In genomic region chr17:50125900-50126299, GRCm38 (mm10) we compare ENCODE assay signal across 19 mouse cellular contexts.
DNase-seq lines count a peak whose midpoint lies in the region; ATAC-seq and TF ChIP-seq lines count a peak whose summit lies in the region.
"Had no signal": no experiment of that assay in that cellular context is flagged by ENCODE, and none has a peak within 500 bp of the region (broad histone marks: within the 10 kb centered on the region; RNA-seq: fewer than 3 reads in every experiment).

No protein-coding gene starts in this region.

- H3K27ac ChIP-seq in heart, adult 2 months: peak overlapping the region; percentile 75
- H3K27ac ChIP-seq in kidney, postnatal 0 days: no peak overlapping the region
- H3K27ac ChIP-seq in CH12.LX (ENCODE audit: insufficient read depth, low read depth): 0 out of 2 replicates have a peak overlapping the region, but pooled peaks have one; percentile 2
- peak overlapping the region; percentile 55 for H3K27ac ChIP-seq in brown adipose tissue, adult 24 weeks (replicated peaks; ENCODE audit: low read depth, low read length)
- H3K27ac ChIP-seq in intestine, embryonic 16.5 days (ENCODE audit: low read length): no peak overlapping the region
- H3K27ac ChIP-seq: embryonic facial prominence, embryonic 12.5 days; hindbrain, embryonic 10.5 days; hindbrain, embryonic 14.5 days; intestine, embryonic 15.5 days had no signal

- 43% methylated on average over 5 of the region's 5 CpGs for WGBS in heart, adult 2 months
- WGBS in kidney, postnatal 0 days: 74% methylated on average over 5 of the region's 5 CpGs
- WGBS in intestine, embryonic 16.5 days: 72% methylated on average over 5 of the region's 5 CpGs

- dilution Hi-C loops in CH12.LX (cut with MboI; ENCODE audit: extremely low pct_ligation_motif_present, extremely low pct_unique_long_range_greater_than_20kb, low sequenced_read_pairs): no loop called here

- H3K4me2 ChIP-seq in kidney, postnatal 0 days (ENCODE audit: low read length): no peak overlapping the region
- no peak overlapping the region for H3K4me2 ChIP-seq in CH12.LX (ENCODE audit: insufficient read depth, low read depth, poor library complexity, severe bottlenecking)
- H3K4me2 ChIP-seq in intestine, embryonic 16.5 days (ENCODE audit: low read depth, low read length): no peak overlapping the region
- H3K4me2 ChIP-seq: embryonic facial prominence, embryonic 12.5 days; heart, embryonic 13.5 days; hindbrain, embryonic 14.5 days; intestine, embryonic 15.5 days had no signal

- H3K36me3 ChIP-seq in heart, adult 2 months (ENCODE audit: control insufficient read depth, insufficient read depth, low read length): peaks cover 38% of the 10 kb centered on the region
- H3K36me3 ChIP-seq in kidney, postnatal 0 days (ENCODE audit: insufficient read depth, low read length): no peaks in the 10 kb centered on the region
- peaks cover 79 to 99% of the 10 kb centered on the region in 2 experiments for H3K36me3 ChIP-seq in CH12.LX (replicated peaks in 1 of 2; ENCODE audit: control insufficient read depth in 1 of 2, insufficient read depth in 1 of 2, low read length in 1 of 2)
- no peaks in the 10 kb centered on the region for H3K36me3 ChIP-seq in intestine, embryonic 16.5 days (ENCODE audit: control insufficient read depth, insufficient read depth, low read length)
- H3K36me3 ChIP-seq: embryonic facial prominence, embryonic 12.5 days; G1E; heart, embryonic 13.5 days; hindbrain, embryonic 10.5 days; intestine, embryonic 15.5 days had no signal

- TF ChIP-seq CTCF in heart, adult 2 months (IDR thresholded peaks at IDR 0.05): no peak
- no peak for TF ChIP-seq CTCF in kidney, postnatal 0 days (IDR thresholded peaks at IDR 0.05; ENCODE audit: low read depth)
- no peak for TF ChIP-seq CTCF in CH12.LX (conservative IDR thresholded peaks at IDR 0.05 in 1 of 2, IDR thresholded peaks at IDR 0.05 in 1 of 2; ENCODE audit: low read depth in 2 of 2, low read length in 2 of 2)

- no peak for TF ChIP-seq EP300 in heart, adult 2 months (IDR thresholded peaks at IDR 0.05; ENCODE audit: insufficient read depth, low read depth, low read length)
- TF ChIP-seq EP300 in CH12.LX (IDR thresholded peaks at IDR 0.05; ENCODE audit: low read length): no peak

- intact Hi-C loops in heart, adult 2 months (cut with DNase I): no loop called here
- intact Hi-C loops in heart, postnatal 14 days (cut with DNase I): no loop called here

- no peak for DNase-seq in heart, adult 2 months
- DNase-seq in heart, postnatal 14 days: no peak
- DNase-seq in kidney, postnatal 0 days (ENCODE audit: low spot score): peak; percentile 47
- no peak for DNase-seq in kidney, postnatal 4 days
- no peak for DNase-seq in CH12.LX (ENCODE audit: extremely low read depth)
- DNase-seq: adrenal gland, adult 8-10 months; adrenal gland, postnatal 36 days; cerebellum, adult 11 months; cerebellum, adult 8-10 months; cerebellum, postnatal 25 days had no signal

- H3K9me3 ChIP-seq in kidney, postnatal 0 days (replicated peaks; ENCODE audit: low read length): no peaks in the 10 kb centered on the region
- H3K9me3 ChIP-seq in CH12.LX (replicated peaks; ENCODE audit: low read length): no peaks in the 10 kb centered on the region
- no peaks in the 10 kb centered on the region for H3K9me3 ChIP-seq in intestine, embryonic 16.5 days (ENCODE audit: control insufficient read depth, low read length)
- H3K9me3 ChIP-seq: embryonic facial prominence, embryonic 12.5 days; heart, embryonic 13.5 days; hindbrain, embryonic 10.5 days; intestine, embryonic 15.5 days had no signal

- H3K4me3 ChIP-seq in heart, adult 2 months: no peak overlapping the region
- no peak overlapping the region for H3K4me3 ChIP-seq in kidney, postnatal 0 days (replicated peaks; ENCODE audit: low read depth, low read length)
- no peak overlapping the region for H3K4me3 ChIP-seq in CH12.LX (replicated peaks in 1 of 3; ENCODE audit: low read depth in 2 of 3, low read length in 2 of 3, poor library complexity in 1 of 3)
- no peak overlapping the region for H3K4me3 ChIP-seq in brown adipose tissue, adult 24 weeks (ENCODE audit: insufficient read depth, low read depth, low read length)
- H3K4me3 ChIP-seq in intestine, embryonic 16.5 days (ENCODE audit: low read length): no peak overlapping the region
- H3K4me3 ChIP-seq: embryonic facial prominence, embryonic 12.5 days; heart, embryonic 13.5 days; hindbrain, embryonic 10.5 days; intestine, embryonic 15.5 days had no signal

- peaks cover 48% of the 10 kb centered on the region for H3K4me1 ChIP-seq in heart, adult 2 months (ENCODE audit: control insufficient read depth, insufficient read depth, low read length)
- no peaks in the 10 kb centered on the region for H3K4me1 ChIP-seq in kidney, postnatal 0 days (replicated peaks; ENCODE audit: insufficient read depth, low read length)
- peaks cover 16 to 99% of the 10 kb centered on the region in 2 experiments for H3K4me1 ChIP-seq in CH12.LX (ENCODE audit: control insufficient read depth in 1 of 2, insufficient read depth in 2 of 2)
- peaks cover 47% of the 10 kb centered on the region for H3K4me1 ChIP-seq in brown adipose tissue, adult 24 weeks (ENCODE audit: control insufficient read depth, insufficient read depth, insufficient read length, low read length)
- H3K4me1 ChIP-seq in intestine, embryonic 16.5 days (ENCODE audit: control insufficient read depth, insufficient read depth, low read length): no peaks in the 10 kb centered on the region
- H3K4me1 ChIP-seq: intestine, embryonic 15.5 days had no signal

- no peaks in the 10 kb centered on the region for H3K27me3 ChIP-seq in heart, adult 2 months (ENCODE audit: control insufficient read depth, insufficient read depth, low read length)
- H3K27me3 ChIP-seq in kidney, postnatal 0 days (ENCODE audit: insufficient read depth, low read length): no peaks in the 10 kb centered on the region
- H3K27me3 ChIP-seq in CH12.LX (replicated peaks): no peaks in the 10 kb centered on the region
- H3K27me3 ChIP-seq in intestine, embryonic 16.5 days (replicated peaks; ENCODE audit: control insufficient read depth, insufficient read depth, low read length): 0 out of 2 replicates have a peak, but pooled peaks cover 2% of the 10 kb centered on the region
- H3K27me3 ChIP-seq: embryonic facial prominence, embryonic 12.5 days; heart, embryonic 13.5 days; intestine, embryonic 15.5 days had no signal

- no peak for TF ChIP-seq POLR2A in heart, adult 2 months (IDR thresholded peaks at IDR 0.05; ENCODE audit: insufficient read depth, low read depth, low read length)
- TF ChIP-seq POLR2A in CH12.LX (IDR thresholded peaks at IDR 0.05; ENCODE audit: low read depth, low read length): 0 out of 2 replicates have a peak, but pooled peaks have one; percentile 21

- no peaks in the 10 kb centered on the region; the same call in 1 of the 2 replicates for H3K79me2 ChIP-seq in heart, adult 2 months (replicated peaks; ENCODE audit: control insufficient read depth, insufficient read depth, low read length)
- H3K79me2 ChIP-seq in CH12.LX (replicated peaks; ENCODE audit: control insufficient read depth, extremely low read depth, insufficient read depth, poor library complexity, severe bottlenecking): peaks cover 97% of the 10 kb centered on the region

- no peak overlapping the region for H3K9ac ChIP-seq in heart, adult 2 months (ENCODE audit: low read depth, low read length)
- no peak overlapping the region for H3K9ac ChIP-seq in kidney, postnatal 0 days (ENCODE audit: low read depth, low read length)
- no peak overlapping the region for H3K9ac ChIP-seq in CH12.LX (ENCODE audit: insufficient read depth, low read depth)
- H3K9ac ChIP-seq in intestine, embryonic 16.5 days (ENCODE audit: low read depth, low read length): no peak overlapping the region
- H3K9ac ChIP-seq: embryonic facial prominence, embryonic 12.5 days; heart, embryonic 13.5 days; hindbrain, embryonic 14.5 days; intestine, embryonic 15.5 days had no signal

- no peak for TF ChIP-seq RAD21 in CH12.LX (IDR thresholded peaks at IDR 0.05; ENCODE audit: low read depth, low read length)

- in situ Hi-C loops in CH12.LX (cut with MboI; ENCODE audit: low pct_ligation_motif_present, low pct_unique_long_range_greater_than_20kb, low sequenced_read_pairs): no loop called here

- no peak for ATAC-seq in kidney, postnatal 0 days (replicated peaks; ENCODE audit: low FRiP score, low read depth)
- no peak for ATAC-seq in intestine, embryonic 16.5 days
- ATAC-seq: forebrain, embryonic 14.5 days; intestine, embryonic 15.5 days had no signal

TF ChIP-seq in CH12.LX, 34 proteins besides CTCF, POLR2A, EP300 and RAD21:
- TF ChIP-seq IRF4 (IDR thresholded peaks at IDR 0.05; ENCODE audit: low read depth, low read length): no peak
- TF ChIP-seq MXI1 (IDR thresholded peaks at IDR 0.05; ENCODE audit: low read depth, low read length): no peak
- peak; percentile 25; the same call in 1 of the 2 replicates for TF ChIP-seq POLR2AphosphoS2 (IDR thresholded peaks at IDR 0.05; ENCODE audit: low read depth, low read length)

Comparison
In these comparisons a context has a peak if more than half of its experiments do, and no peak if none do; other contexts are left out.
1. H3K27ac ChIP-seq: peak in heart, adult 2 months (single experiment), CH12.LX (single experiment) and brown adipose tissue, adult 24 weeks (single experiment); none in kidney, postnatal 0 days (single experiment) and intestine, embryonic 16.5 days (single experiment).